Mouse (Mus musculus) stomach, postnatal 0 days (tissue): ENCODE measurements around the gene Rnft2.

Experiments
- CTCF ChIP-seq: IDR thresholded peaks from 2 replicates; pipeline ENCODE4 v1.5.1; 2016; ENCODE audit warnings: antibody characterized with exemption, low read depth, mild to moderate bottlenecking, moderate library complexity
- EP300 ChIP-seq: optimal IDR thresholded peaks from 2 replicates; pipeline ENCODE3; 2016; ENCODE audit warnings: antibody characterized with exemption

DNA sequence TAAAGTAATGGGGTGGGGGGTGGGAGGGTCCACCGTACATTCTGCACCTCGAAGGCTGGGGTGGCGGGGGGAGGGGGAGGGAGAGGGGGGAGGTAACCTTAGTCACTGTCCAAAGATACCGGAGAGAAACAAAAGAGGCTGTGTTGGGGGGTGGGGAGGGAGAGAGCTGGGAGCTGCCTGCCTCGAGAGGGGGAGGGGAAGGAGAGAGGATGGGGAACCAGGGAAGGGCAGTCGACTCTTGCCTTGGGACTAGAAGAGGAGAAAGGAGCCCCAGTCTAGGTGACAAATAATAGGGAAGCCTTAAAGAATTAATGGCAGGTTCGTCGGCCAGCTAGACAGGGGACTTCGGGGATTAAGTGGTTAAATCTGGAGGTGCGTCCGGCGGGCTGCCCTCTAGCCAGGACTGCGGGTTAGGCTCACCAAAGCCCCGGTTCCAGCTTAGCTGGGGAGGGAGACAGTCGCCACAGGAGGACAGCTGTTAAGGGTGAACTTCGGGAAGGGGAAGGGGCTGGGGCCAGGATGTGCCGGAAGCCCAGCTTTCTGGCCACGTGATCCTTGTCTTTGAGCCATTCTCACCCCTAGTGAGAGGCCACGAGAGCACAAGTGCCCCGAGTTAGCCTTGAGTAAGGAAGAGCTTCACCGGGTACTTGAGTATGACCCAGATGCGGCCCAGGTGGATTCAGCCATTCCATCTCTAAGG is 70.5 kb downstream of the Rnft2 start:
- TF ChIP-seq EP300 (no peak), CTCF (no peak)
